Mouse (Mus musculus): ENCODE measurements around the gene Tcf12. TPM values are rescaled to one million over a fixed set of nuclear protein-coding genes. Genes with fewer than 3 reads are reported as not detected.
A peak's percentile ranks its signal among the peaks of the same experiment; 100 is the strongest.

Tcf12 gene
- polyA plus RNA-seq, 1 experiment from 2014 or later: 47.6 TPM

DNA sequence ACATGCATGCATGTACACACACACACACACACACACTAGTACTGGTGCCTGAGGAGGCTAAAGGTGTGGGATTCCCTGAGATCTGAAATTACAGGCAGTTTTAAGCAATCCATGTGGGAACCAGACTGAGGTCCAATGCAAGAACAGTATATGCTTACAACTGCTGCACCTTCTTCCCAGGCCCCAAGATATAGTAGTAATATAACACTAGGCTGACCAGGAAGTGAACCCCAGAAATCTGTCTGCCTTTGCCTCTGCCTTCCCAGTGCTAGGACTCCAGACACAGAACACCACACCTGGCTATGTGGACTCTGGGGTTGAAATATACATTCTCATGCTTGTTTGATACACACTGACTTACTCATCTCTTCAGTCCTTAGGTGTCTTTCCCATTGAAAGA is 6.8 kb upstream of the Tcf12 start:
- H3K4me3 ChIP-seq (replicated peaks): no peak overlapping the region
- no peak for ATAC-seq (ENCODE audit: insufficient read depth, low FRiP score, low read depth)
- no peak overlapping the region for H3K4me2 ChIP-seq
- H3K4me1 ChIP-seq: no peaks in the 10 kb centered on the region
- H3K27me3 ChIP-seq (replicated peaks): no peaks in the 10 kb centered on the region
- H3K9ac ChIP-seq: no peak overlapping the region
- H3K36me3 ChIP-seq: no peaks in the 10 kb centered on the region
- no peak overlapping the region for H3K27ac ChIP-seq
- H3K9me3 ChIP-seq: no peaks in the 10 kb centered on the region

- no peaks in the 10 kb centered on the region for H3K27me3 ChIP-seq (replicated peaks)
- no peaks in the 10 kb centered on the region for H3K9me3 ChIP-seq
- peak overlapping the region; percentile 85 for H3K4me2 ChIP-seq
- H3K36me3 ChIP-seq: 0 out of 2 replicates have a peak, but pooled peaks cover 2% of the 10 kb centered on the region
- peak overlapping the region; percentile 97 for H3K27ac ChIP-seq
- peak overlapping the region; percentile 76 for H3K9ac ChIP-seq
- under 1% methylated on average over 80 of the region's 90 CpGs for WGBS
- peak overlapping the region; percentile 98 for H3K4me3 ChIP-seq (replicated peaks)
- no peaks in the 10 kb centered on the region for H3K4me1 ChIP-seq
- ATAC-seq (ENCODE audit: insufficient read depth, low FRiP score, low read depth): peak; percentile 68
These were observed 558 bp downstream of the Tcf12 start for GRCm38 (mm10) chr9:72111004-72111621.

GRCm38 (mm10) chr9:72110627-72111003 is 1.1 kb downstream of the Tcf12 start:
- no peak for ATAC-seq (ENCODE audit: insufficient read depth, low FRiP score, low read depth)
- Histone ChIP-seq H3K36me3 (0 out of 2 replicates have a peak, but pooled peaks cover 2% of the 10 kb centered on the region), H3K4me1 (no peaks in the 10 kb centered on the region), H3K4me2 (peak overlapping the region; percentile 85), H3K4me3 (replicated peaks) (peak overlapping the region; percentile 98), H3K27ac (peak overlapping the region; percentile 97), H3K9me3 (no peaks in the 10 kb centered on the region), H3K9ac (peak overlapping the region; percentile 76), H3K27me3 (replicated peaks) (no peaks in the 10 kb centered on the region)
- 0% methylated on average over 23 of the region's 23 CpGs for WGBS

- Histone ChIP-seq H3K4me2 (no peak overlapping the region), H3K27me3 (replicated peaks) (no peaks in the 10 kb centered on the region), H3K27ac (no peak overlapping the region), H3K4me3 (replicated peaks) (no peak overlapping the region), H3K4me1 (no peaks in the 10 kb centered on the region), H3K9ac (no peak overlapping the region), H3K36me3 (0 out of 2 replicates have a peak, but pooled peaks cover 7% of the 10 kb centered on the region), H3K9me3 (no peaks in the 10 kb centered on the region)
- no peak for ATAC-seq (ENCODE audit: insufficient read depth, low FRiP score, low read depth)
- 100% methylated on average over 1 of the region's 1 CpGs for WGBS
These were observed 8.2 kb downstream of the Tcf12 start for GRCm38 (mm10) chr9:72103471-72103870.

DNA sequence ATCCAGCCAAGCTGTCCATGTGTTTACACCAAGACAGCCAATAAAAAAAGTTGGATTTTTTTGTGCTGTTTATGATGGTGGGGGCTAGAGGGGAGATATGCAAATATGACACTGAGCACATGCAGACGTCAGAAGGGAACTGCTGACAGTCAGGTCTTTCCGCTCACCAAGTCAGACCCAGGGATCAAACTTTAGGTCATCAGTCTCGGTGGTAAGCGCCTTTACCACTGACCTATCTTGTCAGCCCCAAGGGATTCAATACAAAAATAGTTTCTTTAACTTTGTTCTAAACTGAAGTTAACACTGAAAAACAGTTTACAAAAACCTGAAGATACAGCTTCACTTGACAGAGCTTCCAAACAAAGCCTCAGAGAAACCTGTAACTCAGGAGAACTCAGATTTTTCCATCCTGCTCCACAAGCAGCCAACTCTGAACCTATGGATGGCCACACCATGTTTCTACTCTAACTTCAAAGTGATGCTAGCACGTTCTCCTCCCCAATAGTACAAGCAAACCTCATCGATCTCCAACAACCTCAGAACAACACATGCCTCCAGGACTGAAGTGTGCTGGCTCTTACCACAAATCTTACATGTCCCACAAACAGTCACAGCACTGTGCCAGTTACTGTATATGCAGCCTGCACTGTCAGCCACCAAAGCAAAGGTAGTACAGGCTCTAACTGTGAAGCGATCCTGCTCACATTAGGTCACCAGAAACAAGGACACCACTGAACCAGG is 11.6 kb downstream of the Tcf12 start:
- 72% methylated on average over 7 of the region's 7 CpGs for WGBS
- H3K4me2 ChIP-seq: no peak overlapping the region
- H3K27me3 ChIP-seq (replicated peaks): no peaks in the 10 kb centered on the region
- H3K4me3 ChIP-seq (replicated peaks): no peak overlapping the region
- no peak for ATAC-seq (ENCODE audit: insufficient read depth, low FRiP score, low read depth)
- H3K9ac ChIP-seq: no peak overlapping the region
- H3K36me3 ChIP-seq: 0 out of 2 replicates have a peak, but pooled peaks cover 5% of the 10 kb centered on the region
- no peaks in the 10 kb centered on the region for H3K4me1 ChIP-seq
- no peaks in the 10 kb centered on the region for H3K9me3 ChIP-seq
- H3K27ac ChIP-seq: no peak overlapping the region

- no peak for ATAC-seq (ENCODE audit: insufficient read depth, low FRiP score, low read depth)
- Histone ChIP-seq H3K27ac (no peak overlapping the region), H3K9ac (no peak overlapping the region), H3K4me2 (no peak overlapping the region), H3K27me3 (replicated peaks) (no peaks in the 10 kb centered on the region), H3K36me3 (0 out of 2 replicates have a peak, but pooled peaks cover 5% of the 10 kb centered on the region), H3K4me1 (no peaks in the 10 kb centered on the region), H3K9me3 (no peaks in the 10 kb centered on the region), H3K4me3 (replicated peaks) (no peak overlapping the region)
- WGBS: 80% methylated on average over 2 of the region's 2 CpGs
These were observed 13.6 kb downstream of the Tcf12 start for GRCm38 (mm10) chr9:72098056-72098455.

GRCm38 (mm10) chr9:72097083-72097482 is 14.6 kb downstream of the Tcf12 start:
- no peak overlapping the region for H3K4me3 ChIP-seq (replicated peaks)
- 81% methylated on average over 2 of the region's 2 CpGs for WGBS
- H3K27me3 ChIP-seq (replicated peaks): no peaks in the 10 kb centered on the region
- no peak overlapping the region for H3K27ac ChIP-seq
- no peaks in the 10 kb centered on the region for H3K4me1 ChIP-seq
- ATAC-seq (ENCODE audit: insufficient read depth, low FRiP score, low read depth): no peak
- no peaks in the 10 kb centered on the region for H3K9me3 ChIP-seq
- H3K36me3 ChIP-seq: no peaks in the 10 kb centered on the region
- H3K4me2 ChIP-seq: no peak overlapping the region
- H3K9ac ChIP-seq: no peak overlapping the region

DNA sequence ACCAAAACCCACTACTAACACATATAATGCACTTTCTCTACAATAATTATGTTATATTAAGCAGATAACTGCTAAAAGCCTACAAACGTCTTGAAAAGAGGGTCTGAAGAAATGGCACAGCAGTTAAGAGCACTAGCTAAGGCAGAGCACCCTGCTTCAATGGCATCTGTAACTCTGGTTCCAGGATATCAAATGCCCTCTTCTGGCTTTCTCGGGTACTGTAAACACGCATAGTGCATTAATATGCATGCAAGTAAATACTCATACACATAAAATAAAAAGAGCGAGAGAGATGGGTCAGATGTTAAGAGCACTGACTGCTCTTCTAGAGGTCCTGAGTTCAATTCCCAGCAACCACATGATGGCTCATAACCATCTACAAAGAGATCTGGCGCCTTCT is 17.0 kb downstream of the Tcf12 start:
- no peaks in the 10 kb centered on the region for H3K4me1 ChIP-seq
- no peak overlapping the region for H3K27ac ChIP-seq
- ATAC-seq (ENCODE audit: insufficient read depth, low FRiP score, low read depth): no peak
- no peak overlapping the region for H3K9ac ChIP-seq
- no peak overlapping the region for H3K4me3 ChIP-seq (replicated peaks)
- H3K27me3 ChIP-seq (replicated peaks): no peaks in the 10 kb centered on the region
- H3K9me3 ChIP-seq: no peaks in the 10 kb centered on the region
- no peak overlapping the region for H3K4me2 ChIP-seq
- 85% methylated on average over 5 of the region's 5 CpGs for WGBS
- no peaks in the 10 kb centered on the region for H3K36me3 ChIP-seq

- no peak overlapping the region for H3K4me2 ChIP-seq
- ATAC-seq (ENCODE audit: insufficient read depth, low FRiP score, low read depth): no peak
- H3K9me3 ChIP-seq: no peaks in the 10 kb centered on the region
- no peaks in the 10 kb centered on the region for H3K4me1 ChIP-seq
- no peaks in the 10 kb centered on the region for H3K27me3 ChIP-seq (replicated peaks)
- no peak overlapping the region for H3K27ac ChIP-seq
- 70% methylated on average over 1 of the region's 1 CpGs for WGBS
- H3K9ac ChIP-seq: no peak overlapping the region
- H3K36me3 ChIP-seq: no peaks in the 10 kb centered on the region
- no peak overlapping the region for H3K4me3 ChIP-seq (replicated peaks)
These were observed 19.5 kb downstream of the Tcf12 start for GRCm38 (mm10) chr9:72092191-72092590.

GRCm38 (mm10) chr9:72088893-72089611 is 22.6 kb downstream of the Tcf12 start:
- Histone ChIP-seq H3K9ac (no peak overlapping the region), H3K36me3 (no peaks in the 10 kb centered on the region), H3K4me3 (replicated peaks) (no peak overlapping the region), H3K27ac (no peak overlapping the region), H3K4me1 (peaks cover 2% of the 10 kb centered on the region; the same call in 1 of the 2 replicates), H3K4me2 (no peak overlapping the region), H3K9me3 (no peaks in the 10 kb centered on the region), H3K27me3 (replicated peaks) (no peaks in the 10 kb centered on the region)
- WGBS: 66% methylated on average over 3 of the region's 3 CpGs
- no peak for ATAC-seq (ENCODE audit: insufficient read depth, low FRiP score, low read depth)

DNA sequence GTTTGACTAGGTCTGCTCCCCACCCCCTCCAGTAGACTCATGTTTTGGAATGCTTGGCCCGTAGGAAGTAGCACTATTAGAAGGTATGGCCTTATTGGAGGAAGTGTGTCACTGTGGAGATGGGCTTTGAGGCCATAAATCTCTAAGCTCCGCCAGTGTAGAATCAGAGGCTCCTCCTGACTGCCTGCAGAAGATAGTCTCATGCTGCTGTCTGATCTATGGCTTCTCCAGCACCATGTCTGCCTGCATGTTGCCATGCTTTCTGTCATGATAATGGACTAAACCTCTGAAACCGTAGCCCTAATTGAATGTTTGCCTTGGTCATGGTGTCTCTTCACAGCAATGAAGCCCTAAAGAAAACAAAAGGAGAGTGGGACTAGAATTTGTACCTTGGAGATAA is 26.7 kb downstream of the Tcf12 start:
- Histone ChIP-seq H3K4me3 (replicated peaks) (no peak overlapping the region), H3K27ac (no peak overlapping the region), H3K27me3 (replicated peaks) (no peaks in the 10 kb centered on the region), H3K9ac (no peak overlapping the region), H3K9me3 (no peaks in the 10 kb centered on the region), H3K4me2 (no peak overlapping the region), H3K36me3 (no peaks in the 10 kb centered on the region), H3K4me1 (peaks cover 2% of the 10 kb centered on the region; the same call in 1 of the 2 replicates)
- no peak for ATAC-seq (ENCODE audit: insufficient read depth, low FRiP score, low read depth)
- WGBS: 66% methylated on average over 3 of the region's 3 CpGs

- peaks cover 2% of the 10 kb centered on the region; the same call in 1 of the 2 replicates for H3K4me1 ChIP-seq
These were observed 27.5 kb downstream of the Tcf12 start for GRCm38 (mm10) chr9:72084131-72084530.

More at GRCm38 (mm10) chr9:72084131-72084530, 27.5 kb downstream of the Tcf12 start:
- H3K4me2 ChIP-seq: no peak overlapping the region
- no peak overlapping the region for H3K27ac ChIP-seq
- no peaks in the 10 kb centered on the region for H3K27me3 ChIP-seq (replicated peaks)
- no peaks in the 10 kb centered on the region for H3K9me3 ChIP-seq
- no peaks in the 10 kb centered on the region for H3K36me3 ChIP-seq
- no peak overlapping the region for H3K9ac ChIP-seq
- no peak overlapping the region for H3K4me3 ChIP-seq (replicated peaks)
- ATAC-seq (ENCODE audit: insufficient read depth, low FRiP score, low read depth): no peak
